Mouse (Mus musculus) 3T3-L1 (cell line): ENCODE data around the gene Icmt.
A peak's percentile ranks its signal among the peaks of the same experiment; 100 is the strongest.

Experiments
- DNase-seq: peaks from one replicate; pipeline ENCODE4 v3.0.0-alpha.2; 2015; ENCODE audit warnings: low read depth, low spot score

Gene Icmt

GRCm38 (mm10) chr4:152274681-152275131 is 22.3 kb upstream of the Icmt start:
- peak; percentile 71 for DNase-seq

DNA sequence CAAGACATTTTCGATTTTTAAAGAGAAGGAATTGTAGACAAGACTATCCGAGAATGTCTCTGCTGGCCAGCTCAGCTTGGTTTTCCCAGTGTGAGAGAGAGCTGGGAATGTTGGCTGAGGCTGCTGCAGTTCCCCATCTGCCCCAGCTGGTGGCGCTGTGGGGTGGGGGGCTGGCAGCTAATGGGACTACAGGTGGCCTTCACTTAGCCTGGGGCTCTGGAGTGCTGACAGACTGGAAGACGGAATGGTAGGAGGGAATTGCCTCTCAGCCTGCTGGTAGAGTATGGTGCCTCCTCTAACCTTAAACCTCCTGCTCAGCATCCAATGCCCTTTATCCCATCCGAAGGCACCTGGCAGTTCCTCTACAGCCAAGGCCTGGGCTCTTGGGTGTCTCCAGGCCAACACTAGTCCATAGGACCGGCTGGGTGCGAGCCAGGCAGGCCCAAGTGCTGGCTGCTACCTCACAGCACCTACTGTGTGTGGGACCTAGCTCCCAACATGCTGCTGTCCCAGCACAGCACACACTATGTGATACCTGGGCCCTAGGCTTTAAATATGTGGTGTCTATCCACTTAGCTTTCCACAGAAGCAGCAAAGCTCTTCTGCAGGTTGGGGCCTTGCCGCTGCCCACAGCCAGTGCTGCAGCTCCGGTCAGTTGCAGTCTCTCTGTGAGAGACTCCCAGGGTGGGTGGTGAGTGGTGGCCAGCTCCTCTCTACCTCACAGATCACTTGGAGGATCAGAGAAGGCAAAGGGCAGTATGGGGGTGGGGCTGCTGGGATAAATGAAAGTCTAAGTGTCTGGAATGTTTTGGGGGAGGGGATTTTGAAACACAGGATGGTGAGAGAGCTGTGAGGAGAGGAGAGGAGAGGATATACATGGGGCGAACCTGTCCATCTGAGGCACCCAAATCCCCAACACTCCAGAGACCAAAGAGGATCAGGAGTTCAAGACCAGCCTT is 20.4 kb upstream of the Icmt start:
- peak; percentile 38 for DNase-seq

GRCm38 (mm10) chr4:152277916-152278315 is 19.1 kb upstream of the Icmt start:
- DNase-seq: no peak

DNA sequence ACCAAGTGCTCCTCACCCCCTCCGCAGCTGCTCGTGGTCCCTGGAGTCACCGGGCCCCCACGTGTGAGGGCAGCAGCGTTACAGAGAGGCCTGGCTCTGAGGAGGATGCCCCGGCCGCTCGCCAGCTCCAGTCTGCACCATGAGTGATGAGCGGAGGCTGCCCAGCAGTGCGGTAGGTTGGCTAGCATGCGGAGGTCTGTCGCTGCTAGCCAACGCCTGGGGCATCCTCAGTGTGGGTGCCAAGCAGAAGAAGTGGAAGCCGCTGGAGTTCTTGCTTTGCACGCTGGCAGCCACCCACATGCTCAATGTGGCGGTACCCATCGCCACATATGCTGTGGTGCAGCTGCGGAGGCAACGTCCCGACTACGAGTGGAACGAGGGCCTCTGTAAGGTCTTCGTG is 18.0 kb upstream of the Icmt start:
- DNase-seq: no peak

- no peak for DNase-seq
Observed at GRCm38 (mm10) chr4:152281601-152282000, 15.4 kb upstream of the Icmt start.

- no peak for DNase-seq
Observed at GRCm38 (mm10) chr4:152282721-152283120, 14.3 kb upstream of the Icmt start.

- no peak for DNase-seq
Observed at GRCm38 (mm10) chr4:152283186-152283950, 13.7 kb upstream of the Icmt start.

DNA sequence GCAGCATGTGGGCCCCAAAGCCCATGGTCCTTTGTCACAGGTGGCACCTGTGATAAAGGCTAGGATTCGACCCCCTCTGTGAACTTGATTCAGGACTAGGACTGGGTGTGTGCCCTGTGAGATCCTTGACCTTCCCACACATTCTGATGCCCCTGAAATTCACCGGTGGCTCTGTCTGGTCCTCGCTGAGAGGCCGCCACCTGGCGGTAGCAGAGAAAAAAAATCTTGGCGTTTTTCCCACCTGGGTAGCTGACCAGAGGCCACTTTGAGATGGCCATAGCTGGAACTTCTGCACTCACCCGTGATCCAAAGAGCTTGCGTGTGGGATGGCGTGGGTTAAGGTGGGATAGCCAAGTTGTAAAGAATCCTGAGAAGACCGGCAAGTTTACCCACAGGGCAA is 11.5 kb upstream of the Icmt start:
- DNase-seq: peak; percentile 82

GRCm38 (mm10) chr4:152286183-152286582 is 10.8 kb upstream of the Icmt start:
- no peak for DNase-seq

GRCm38 (mm10) chr4:152286887-152287286 is 10.1 kb upstream of the Icmt start:
- peak; percentile 34 for DNase-seq

GRCm38 (mm10) chr4:152287317-152288120 is 9.5 kb upstream of the Icmt start:
- no peak for DNase-seq

DNA sequence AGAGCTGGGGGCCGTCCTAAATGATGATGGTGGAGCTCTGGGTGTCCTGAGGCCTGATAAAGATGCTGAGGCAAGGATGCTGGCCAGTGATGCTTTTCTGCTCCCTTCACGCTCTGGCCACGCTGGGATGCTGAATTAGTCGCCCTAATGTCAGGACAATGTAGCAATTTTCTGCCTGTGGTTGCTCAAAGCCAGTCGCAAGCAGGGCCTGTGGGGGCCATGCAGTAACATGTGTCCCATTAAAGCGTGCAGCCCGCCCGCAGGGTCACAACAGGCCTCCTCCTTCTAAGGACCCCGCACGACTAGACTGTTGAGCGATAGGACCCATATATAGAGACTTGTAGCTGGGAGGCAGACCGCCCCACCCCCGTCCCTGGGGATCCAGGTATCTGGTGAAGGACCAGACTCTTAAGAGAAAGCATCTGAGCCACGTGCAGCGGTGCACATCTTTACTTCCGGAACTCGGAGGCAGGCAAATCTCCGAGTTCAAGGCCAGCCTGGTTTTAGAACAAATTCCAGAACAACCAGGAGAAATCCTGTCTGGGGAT is 8.6 kb upstream of the Icmt start:
- no peak for DNase-seq

- no peak for DNase-seq
Observed at GRCm38 (mm10) chr4:152290385-152290784, 6.6 kb upstream of the Icmt start.

- no peak for DNase-seq
Observed at GRCm38 (mm10) chr4:152290991-152291390, 6.0 kb upstream of the Icmt start.

GRCm38 (mm10) chr4:152291562-152291961 is 5.5 kb upstream of the Icmt start, which contains the start of gene Hes3:
Hes3 (minus strand) TSS chr4:152291662.
- no peak for DNase-seq

- DNase-seq: peak; percentile 36
Observed at GRCm38 (mm10) chr4:152292102-152292765, 4.8 kb upstream of the Icmt start.

DNA sequence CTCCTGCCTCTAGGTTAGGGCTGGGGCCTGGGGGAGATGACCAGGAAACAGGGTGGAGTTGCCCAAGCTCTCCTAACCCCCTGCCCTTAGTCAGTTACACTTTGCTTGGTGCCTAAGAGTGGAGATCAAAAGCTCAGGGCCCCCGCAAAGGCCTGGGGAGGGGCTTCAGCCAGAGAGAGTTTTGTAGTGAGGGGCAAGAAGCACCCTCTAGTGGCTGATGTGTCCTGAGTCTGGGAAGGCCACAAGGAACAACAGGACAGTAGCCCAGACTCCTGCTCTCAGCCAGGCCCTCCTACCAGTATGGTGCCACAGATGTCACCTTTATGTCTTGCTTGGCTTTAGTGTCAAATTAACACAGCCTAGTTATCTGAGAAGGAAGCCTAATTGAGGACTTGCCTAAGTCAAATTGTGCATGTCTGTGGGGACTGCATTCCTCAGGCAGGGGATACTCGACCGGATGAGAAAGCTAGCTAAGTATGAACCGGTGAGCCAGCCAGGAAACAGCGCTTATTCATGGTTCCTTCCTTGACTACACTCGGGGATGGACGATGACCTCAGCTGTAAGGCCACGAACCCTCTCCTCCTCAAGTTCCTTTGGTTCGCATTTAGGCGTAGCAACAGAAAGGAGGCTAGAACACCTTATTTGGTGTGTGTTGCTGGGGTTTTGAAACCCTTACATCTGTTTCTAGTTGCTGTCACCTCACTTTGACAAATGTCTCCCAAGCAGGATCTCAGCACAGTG is 2.7 kb upstream of the Icmt start:
- peak; percentile 29 for DNase-seq

DNA sequence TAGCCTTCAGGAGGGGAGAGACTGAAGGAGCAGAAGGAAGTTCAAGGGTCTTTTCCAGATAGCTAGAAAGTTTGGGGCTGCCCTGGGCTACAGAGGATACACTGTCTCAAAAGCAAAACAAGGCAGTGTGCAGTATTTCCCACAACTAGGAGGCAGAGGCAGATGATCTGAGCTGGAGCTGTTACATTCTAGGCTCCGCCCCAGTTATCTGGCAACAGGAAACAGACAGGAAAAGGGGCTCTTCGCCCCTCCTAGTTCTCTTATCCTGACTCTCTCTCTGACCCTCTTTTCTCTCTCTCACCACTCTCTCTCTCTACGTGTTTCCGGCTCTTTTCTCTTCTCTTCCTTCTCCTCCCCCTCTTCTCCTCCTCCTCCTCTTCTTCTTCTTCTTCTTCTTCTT is 1.1 kb upstream of the Icmt start:
- peak; percentile 62 for DNase-seq

GRCm38 (mm10) chr4:152296371-152296770 is 656 bp upstream of the Icmt start:
- no peak for DNase-seq

GRCm38 (mm10) chr4:152298836-152299235 is 1.8 kb downstream of the Icmt start:
- DNase-seq: no peak
